Mouse (Mus musculus) kidney, adult 9 months (tissue): ENCODE results near the gene Zdhhc5.

Source experiments
- DNase-seq: peaks from one replicate; pipeline ENCODE4 v3.0.0; 2022

Gene Zdhhc5

GRCm38 (mm10) chr2:84638428-84639220 lies 76.4 kb downstream of the Zdhhc5 start:
- no peak for DNase-seq
